Mouse (Mus musculus): ENCODE data around the gene Slc25a17. TPM values are rescaled to one million over a fixed set of nuclear protein-coding genes. Genes with fewer than 3 reads are reported as not detected.
A peak's percentile ranks its signal among the peaks of the same experiment; 100 is the strongest.

Slc25a17 gene
- total and polyA plus RNA-seq, 2 experiments from 2014 or later = 35.7 to 39.8 TPM

GRCm38 (mm10) chr15:81310353-81310752 is 50.3 kb downstream of the Slc25a17 start:
- no peaks in the 10 kb centered on the region for H3K4me1 ChIP-seq (ENCODE audit: control insufficient read depth, insufficient read depth)
- no peak overlapping the region for H3K4me3 ChIP-seq (ENCODE audit: low read depth, low read length)
- TF ChIP-seq CTCF (IDR thresholded peaks at IDR 0.05; ENCODE audit: low read depth) (no peak), EP300 (IDR thresholded peaks at IDR 0.05; ENCODE audit: low read depth) (no peak)
- ATAC-seq (ENCODE audit: insufficient read depth, low read depth) (no peak), DNase-seq (ENCODE audit: low spot score) (no peak)
- no peak overlapping the region for H3K4me2 ChIP-seq (ENCODE audit: low read depth, low read length)
- H3K36me3 ChIP-seq (replicated peaks; ENCODE audit: control insufficient read depth, insufficient read depth, low read length) = no peaks in the 10 kb centered on the region
- 88% methylated on average over 9 of the region's 9 CpGs for WGBS
- H3K9ac ChIP-seq (replicated peaks; ENCODE audit: low read depth, low read length) = no peak overlapping the region
- no peaks in the 10 kb centered on the region for H3K9me3 ChIP-seq (replicated peaks; ENCODE audit: control insufficient read depth, low read length)
- H3K27me3 ChIP-seq (ENCODE audit: control insufficient read depth, insufficient read depth, low read length) = no peaks in the 10 kb centered on the region
- H3K27ac ChIP-seq (ENCODE audit: low read depth) = no peak overlapping the region

GRCm38 (mm10) chr15:81308038-81308437 is 52.6 kb downstream of the Slc25a17 start:
- ATAC-seq (ENCODE audit: insufficient read depth, low read depth) = no peak
- 89% methylated on average over 7 of the region's 7 CpGs for WGBS
- Histone ChIP-seq H3K36me3 (replicated peaks; ENCODE audit: control insufficient read depth, insufficient read depth, low read length) (no peaks in the 10 kb centered on the region), H3K27ac (ENCODE audit: low read depth) (no peak overlapping the region), H3K9ac (replicated peaks; ENCODE audit: low read depth, low read length) (no peak overlapping the region), H3K4me1 (ENCODE audit: control insufficient read depth, insufficient read depth) (no peaks in the 10 kb centered on the region), H3K9me3 (replicated peaks; ENCODE audit: control insufficient read depth, low read length) (no peaks in the 10 kb centered on the region), H3K27me3 (ENCODE audit: control insufficient read depth, insufficient read depth, low read length) (no peaks in the 10 kb centered on the region), H3K4me2 (ENCODE audit: low read depth, low read length) (no peak overlapping the region), H3K4me3 (ENCODE audit: low read depth, low read length) (no peak overlapping the region)
- DNase-seq (ENCODE audit: low spot score) = no peak
- TF ChIP-seq CTCF (IDR thresholded peaks at IDR 0.05; ENCODE audit: low read depth) = no peak
- TF ChIP-seq EP300 (IDR thresholded peaks at IDR 0.05; ENCODE audit: low read depth) = no peak

GRCm38 (mm10) chr15:81306501-81306900 is 54.1 kb downstream of the Slc25a17 start:
- Histone ChIP-seq H3K9me3 (replicated peaks; ENCODE audit: control insufficient read depth, low read length) (no peaks in the 10 kb centered on the region), H3K36me3 (replicated peaks; ENCODE audit: control insufficient read depth, insufficient read depth, low read length) (no peaks in the 10 kb centered on the region), H3K27me3 (ENCODE audit: control insufficient read depth, insufficient read depth, low read length) (no peaks in the 10 kb centered on the region), H3K27ac (ENCODE audit: low read depth) (no peak overlapping the region), H3K4me3 (ENCODE audit: low read depth, low read length) (no peak overlapping the region), H3K4me1 (ENCODE audit: control insufficient read depth, insufficient read depth) (no peaks in the 10 kb centered on the region), H3K4me2 (ENCODE audit: low read depth, low read length) (no peak overlapping the region), H3K9ac (replicated peaks; ENCODE audit: low read depth, low read length) (no peak overlapping the region)
- DNase-seq (ENCODE audit: low spot score) = no peak
- whole genome bisulfite sequencing = 95% methylated on average over 6 of the region's 6 CpGs
- ATAC-seq (ENCODE audit: insufficient read depth, low read depth) = no peak
- TF ChIP-seq EP300 (IDR thresholded peaks at IDR 0.05; ENCODE audit: low read depth) (no peak), CTCF (IDR thresholded peaks at IDR 0.05; ENCODE audit: low read depth) (no peak)

GRCm38 (mm10) chr15:81305035-81305434 is 55.6 kb downstream of the Slc25a17 start:
- no peak overlapping the region for H3K27ac ChIP-seq (ENCODE audit: low read depth)
- H3K4me2 ChIP-seq (ENCODE audit: low read depth, low read length) = no peak overlapping the region
- H3K4me3 ChIP-seq (ENCODE audit: low read depth, low read length) = no peak overlapping the region
- H3K36me3 ChIP-seq (replicated peaks; ENCODE audit: control insufficient read depth, insufficient read depth, low read length) = no peaks in the 10 kb centered on the region
- no peaks in the 10 kb centered on the region for H3K27me3 ChIP-seq (ENCODE audit: control insufficient read depth, insufficient read depth, low read length)
- ATAC-seq (ENCODE audit: insufficient read depth, low read depth) (no peak), DNase-seq (ENCODE audit: low spot score) (no peak)
- no peaks in the 10 kb centered on the region for H3K9me3 ChIP-seq (replicated peaks; ENCODE audit: control insufficient read depth, low read length)
- TF ChIP-seq EP300 (IDR thresholded peaks at IDR 0.05; ENCODE audit: low read depth) (no peak), CTCF (IDR thresholded peaks at IDR 0.05; ENCODE audit: low read depth) (no peak)
- H3K9ac ChIP-seq (replicated peaks; ENCODE audit: low read depth, low read length) = no peak overlapping the region
- H3K4me1 ChIP-seq (ENCODE audit: control insufficient read depth, insufficient read depth) = no peaks in the 10 kb centered on the region
- WGBS = 69% methylated on average over 8 of the region's 8 CpGs

GRCm38 (mm10) chr15:81304006-81304405 is 56.6 kb downstream of the Slc25a17 start:
- ATAC-seq (ENCODE audit: insufficient read depth, low read depth) = no peak
- no peak for TF ChIP-seq EP300 (IDR thresholded peaks at IDR 0.05; ENCODE audit: low read depth)
- TF ChIP-seq CTCF (IDR thresholded peaks at IDR 0.05; ENCODE audit: low read depth) = no peak

GRCm38 (mm10) chr15:81302151-81302808 is 58.3 kb downstream of the Slc25a17 start:
- H3K36me3 ChIP-seq (replicated peaks; ENCODE audit: control insufficient read depth, insufficient read depth, low read length) = no peaks in the 10 kb centered on the region
- H3K9ac ChIP-seq (replicated peaks; ENCODE audit: low read depth, low read length) = no peak overlapping the region
- DNase-seq (ENCODE audit: low spot score) (no peak), ATAC-seq (ENCODE audit: insufficient read depth, low read depth) (no peak)
- no peak overlapping the region for H3K4me2 ChIP-seq (ENCODE audit: low read depth, low read length)
- no peaks in the 10 kb centered on the region for H3K9me3 ChIP-seq (replicated peaks; ENCODE audit: control insufficient read depth, low read length)
- WGBS = 54% methylated on average over 13 of the region's 13 CpGs
- no peak for TF ChIP-seq EP300 (IDR thresholded peaks at IDR 0.05; ENCODE audit: low read depth)
- TF ChIP-seq CTCF (IDR thresholded peaks at IDR 0.05; ENCODE audit: low read depth) = peak; percentile 46
- H3K4me3 ChIP-seq (ENCODE audit: low read depth, low read length) = no peak overlapping the region
- no peaks in the 10 kb centered on the region for H3K27me3 ChIP-seq (ENCODE audit: control insufficient read depth, insufficient read depth, low read length)
- no peaks in the 10 kb centered on the region for H3K4me1 ChIP-seq (ENCODE audit: control insufficient read depth, insufficient read depth)
- H3K27ac ChIP-seq (ENCODE audit: low read depth) = no peak overlapping the region

More at GRCm38 (mm10) chr15:81304006-81304405, 56.6 kb downstream of the Slc25a17 start:
- no peak overlapping the region for H3K27ac ChIP-seq (ENCODE audit: low read depth)
- no peak overlapping the region for H3K4me3 ChIP-seq (ENCODE audit: low read depth, low read length)
- no peak overlapping the region for H3K4me2 ChIP-seq (ENCODE audit: low read depth, low read length)
- whole genome bisulfite sequencing = 91% methylated on average over 7 of the region's 7 CpGs
- no peaks in the 10 kb centered on the region for H3K9me3 ChIP-seq (replicated peaks; ENCODE audit: control insufficient read depth, low read length)
- no peak for DNase-seq (ENCODE audit: low spot score)
- H3K36me3 ChIP-seq (replicated peaks; ENCODE audit: control insufficient read depth, insufficient read depth, low read length) = no peaks in the 10 kb centered on the region
- no peaks in the 10 kb centered on the region for H3K4me1 ChIP-seq (ENCODE audit: control insufficient read depth, insufficient read depth)
- no peak overlapping the region for H3K9ac ChIP-seq (replicated peaks; ENCODE audit: low read depth, low read length)
- no peaks in the 10 kb centered on the region for H3K27me3 ChIP-seq (ENCODE audit: control insufficient read depth, insufficient read depth, low read length)

Data from heart, postnatal 0 days (tissue).